Mouse (Mus musculus) cerebellum, adult (tissue): ENCODE measurements at regions not wholly inside any gene's neighbourhood (a gene's known extent, or its start where the extent isn't known, plus 50 kb on each side); places are given as distances from the start of the nearest gene placed in this dataset.

ENCODE experiments used
- ATAC-seq: cut with Nextera tagmentation; 2 replicates; pipeline ENCODE4 v1.9.2; 2017; ENCODE audit warnings: mild to moderate bottlenecking, moderate library complexity, mixed read lengths; ENCODE audit not compliant: insufficient number of reproducible peaks, low FRiP score, low TSS enrichment

DNA sequence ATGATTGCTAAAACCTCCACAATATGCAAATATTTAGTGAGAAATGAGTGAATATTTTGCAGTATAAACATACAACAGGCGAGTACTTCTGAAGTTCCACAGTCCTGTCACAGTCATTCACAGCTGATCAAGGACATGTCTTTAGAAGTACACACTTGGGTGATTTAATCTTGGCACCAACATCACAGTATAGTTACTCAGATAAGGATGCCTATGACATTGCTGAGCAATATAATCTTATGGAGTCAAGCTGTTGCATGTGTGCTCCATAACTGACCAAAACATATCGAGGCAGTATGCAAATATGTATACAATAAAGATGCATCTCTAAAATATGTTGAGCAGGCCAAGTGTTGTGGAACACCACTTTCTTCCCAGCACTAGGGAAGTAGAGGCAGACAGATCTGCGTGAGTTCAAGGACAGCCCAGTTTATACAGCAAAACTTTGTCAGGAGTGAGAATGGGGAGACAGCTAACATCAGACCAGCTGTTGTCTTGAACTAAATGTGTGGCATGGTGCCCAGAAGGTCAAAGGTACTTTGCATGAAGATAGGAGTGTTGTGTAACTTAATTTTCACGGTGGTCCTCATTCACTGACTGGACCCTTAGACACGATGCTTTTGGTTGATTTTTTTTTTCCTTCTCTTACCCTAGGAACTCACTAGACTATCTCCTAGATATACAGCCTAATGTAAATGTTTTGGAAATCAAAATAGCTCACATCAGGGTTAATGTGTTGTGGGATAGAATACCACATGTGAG lies 70.7 kb upstream of the Peli2 start:
- ATAC-seq = no peak

DNA sequence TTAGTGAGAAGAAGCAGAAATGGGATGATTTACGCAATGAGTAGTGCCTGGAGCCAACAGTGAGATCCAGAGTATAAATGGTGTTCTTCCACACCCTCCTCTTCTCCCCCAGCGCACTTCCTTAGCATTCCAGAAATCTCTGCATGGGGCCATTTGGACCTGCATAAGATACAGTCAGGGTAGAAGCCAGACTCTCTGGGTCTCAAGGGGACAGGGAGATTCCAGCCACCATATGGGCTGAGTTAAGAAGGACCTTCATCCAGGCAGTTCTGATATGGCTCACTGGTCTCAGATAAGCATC lies 70.2 kb upstream of the Peli2 start:
- ATAC-seq = no peak

DNA sequence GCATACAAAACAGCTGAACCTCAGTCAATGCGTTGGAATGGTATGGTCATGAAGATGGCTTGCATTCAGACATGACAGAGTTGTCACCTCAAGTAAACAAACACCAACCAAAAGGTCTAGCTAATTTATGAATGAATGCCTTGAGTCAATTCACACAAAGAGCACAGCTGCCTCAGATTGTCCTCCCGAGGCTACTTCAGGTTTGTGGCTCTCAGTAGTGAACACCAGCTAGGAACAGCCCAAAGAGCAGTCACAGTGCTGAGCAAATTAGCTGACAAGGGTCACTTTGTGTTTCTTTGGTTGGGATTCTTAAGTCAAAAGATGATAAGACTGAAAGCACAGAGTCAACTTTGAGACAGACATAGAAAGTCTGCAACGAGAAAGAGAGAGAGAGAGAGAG lies 68.7 kb upstream of the Peli2 start:
- ATAC-seq = no peak

DNA sequence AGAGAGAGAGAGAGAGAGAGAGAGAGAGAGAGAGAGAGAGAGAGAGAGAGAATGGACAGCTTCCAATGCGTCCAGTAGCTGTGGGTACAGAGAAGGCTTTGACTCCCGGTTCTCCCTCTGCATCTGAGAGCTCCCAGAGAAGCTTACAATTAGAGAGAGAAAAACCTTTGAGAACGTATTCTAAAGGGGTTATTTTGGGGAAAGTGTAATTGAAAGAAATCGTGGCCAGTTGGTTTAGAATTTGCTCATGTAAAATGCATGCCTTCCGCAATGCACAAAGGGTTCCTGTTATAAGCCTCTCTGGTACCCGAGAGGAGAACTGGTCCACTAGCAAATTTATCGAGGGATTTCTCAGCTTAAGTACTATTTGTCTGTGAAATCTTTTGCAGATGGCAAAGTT lies 68.2 kb upstream of the Peli2 start:
- no peak for ATAC-seq

DNA sequence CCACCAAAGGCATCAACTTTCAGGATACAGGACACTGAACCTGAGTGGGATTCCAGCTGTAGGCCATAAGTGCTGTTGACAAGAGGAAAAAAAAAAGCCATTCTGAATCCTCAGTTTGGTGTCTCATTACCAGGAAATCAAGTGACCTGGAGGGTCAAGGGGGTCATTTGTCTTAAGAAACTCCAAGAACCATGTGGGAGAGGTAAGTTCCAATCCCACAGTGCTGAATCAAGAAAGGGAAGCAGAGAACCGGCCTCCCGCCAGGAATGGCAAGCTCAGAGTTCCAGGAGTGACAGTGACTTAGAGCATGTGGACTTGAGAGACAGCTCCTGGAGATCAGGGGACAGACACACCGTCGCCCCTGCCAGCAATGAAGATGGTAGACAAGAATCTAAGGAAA lies 67.5 kb upstream of the Peli2 start:
- ATAC-seq = no peak

DNA sequence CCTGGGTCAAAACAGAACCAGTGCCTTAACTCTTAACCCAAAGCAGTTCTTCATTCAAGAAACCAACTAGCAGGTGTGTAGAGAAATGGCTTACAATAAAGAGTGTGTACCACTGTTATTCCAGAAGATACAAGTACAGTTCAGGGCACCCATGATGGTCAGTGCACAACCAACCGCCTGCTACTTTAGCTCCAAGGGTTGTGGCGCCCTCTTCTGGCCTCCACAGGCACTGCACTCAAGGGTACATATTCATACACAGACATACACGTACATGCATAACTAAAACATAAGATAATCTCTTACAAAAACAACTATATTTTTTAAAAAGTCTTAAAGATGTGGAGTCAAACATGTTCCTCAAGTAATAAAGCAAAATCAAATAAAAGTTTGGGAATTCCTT lies 65.9 kb upstream of the Peli2 start:
- ATAC-seq = no peak

DNA sequence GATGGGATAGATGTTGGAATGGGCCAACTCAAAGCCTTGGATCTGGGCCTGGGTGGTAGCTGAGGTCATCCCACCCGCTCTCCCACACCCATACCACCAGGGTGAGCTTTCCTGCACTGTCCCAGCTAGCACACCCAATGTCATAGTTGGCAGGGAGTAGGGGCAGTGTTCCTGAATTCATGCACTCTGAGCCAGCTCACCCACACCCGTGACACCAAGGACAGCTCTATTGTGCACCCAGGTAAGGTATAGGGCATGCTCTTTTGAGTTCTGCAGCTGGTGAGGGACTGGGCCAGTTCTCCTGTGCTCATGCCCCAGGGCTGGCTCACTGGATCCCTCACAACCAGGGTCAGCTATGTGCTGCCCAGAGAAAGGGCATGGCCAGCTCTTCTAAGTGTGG lies 64.8 kb upstream of the Peli2 start:
- no peak for ATAC-seq

DNA sequence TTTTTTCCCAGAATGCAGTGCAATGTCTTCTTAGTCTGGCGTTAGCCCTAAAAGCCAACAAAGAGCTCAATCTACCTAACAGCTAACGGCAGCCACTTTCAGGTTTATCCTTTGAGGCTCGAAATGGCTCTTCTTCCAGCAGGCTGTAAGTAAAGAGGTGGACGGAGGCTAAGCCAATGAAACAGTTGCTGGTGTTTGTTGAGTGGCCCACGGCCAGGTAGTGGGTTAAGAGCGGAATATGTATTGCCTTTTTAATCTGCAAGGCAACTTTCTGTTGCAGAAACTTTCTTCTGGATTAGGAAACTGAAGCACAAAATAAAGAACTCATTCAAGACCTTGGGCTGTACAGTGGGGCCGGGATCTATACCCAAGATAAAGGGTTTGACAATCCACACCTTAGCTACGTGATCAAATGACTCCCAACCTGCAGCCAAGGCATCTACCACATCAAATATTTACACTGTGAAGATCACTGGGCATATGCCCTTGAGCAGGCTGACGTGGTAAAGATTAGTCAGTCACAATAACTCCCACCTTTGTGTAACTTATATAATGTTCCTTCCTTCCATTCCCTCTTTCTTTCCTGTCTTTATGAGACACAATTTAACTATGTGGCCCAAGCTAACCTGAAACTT lies 62.3 kb upstream of the Peli2 start:
- no peak for ATAC-seq

DNA sequence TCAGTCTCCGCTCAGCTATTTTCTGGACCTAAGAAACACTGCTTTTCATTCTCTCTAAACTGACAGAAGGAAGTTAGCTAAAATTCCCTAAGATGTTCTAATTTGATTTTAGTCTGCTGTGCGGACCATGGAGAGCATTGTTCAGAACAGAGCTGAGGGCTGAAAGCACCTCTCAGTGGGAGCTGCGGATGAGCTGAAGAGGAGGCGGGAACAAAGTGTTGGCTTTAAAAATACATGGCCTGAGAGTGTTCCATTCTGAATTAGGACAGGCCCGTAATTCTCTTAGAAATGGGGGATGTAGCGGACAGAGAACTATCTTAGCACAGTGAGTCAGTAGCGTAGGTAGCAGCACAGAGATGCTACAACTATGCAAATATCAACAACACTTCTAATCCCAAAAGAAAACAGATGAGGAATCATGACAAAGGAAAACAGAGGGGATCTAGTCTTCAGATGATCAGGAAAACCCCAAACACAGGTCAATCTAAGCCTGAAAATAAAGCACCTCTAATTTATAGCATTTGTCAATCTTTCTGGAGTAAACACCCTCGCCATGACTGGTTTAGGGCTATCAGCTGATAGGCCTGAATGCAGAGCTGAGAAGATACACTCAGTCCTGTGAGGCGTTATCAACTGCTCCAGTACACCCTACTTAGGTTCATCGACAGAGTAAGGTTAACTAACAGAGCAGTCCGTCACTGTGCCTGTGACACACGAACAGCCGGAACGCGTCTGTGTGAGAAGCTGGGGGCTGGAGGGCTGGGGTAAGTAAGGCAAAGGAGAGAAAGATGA lies 60.8 kb upstream of the Peli2 start:
- no peak for ATAC-seq

DNA sequence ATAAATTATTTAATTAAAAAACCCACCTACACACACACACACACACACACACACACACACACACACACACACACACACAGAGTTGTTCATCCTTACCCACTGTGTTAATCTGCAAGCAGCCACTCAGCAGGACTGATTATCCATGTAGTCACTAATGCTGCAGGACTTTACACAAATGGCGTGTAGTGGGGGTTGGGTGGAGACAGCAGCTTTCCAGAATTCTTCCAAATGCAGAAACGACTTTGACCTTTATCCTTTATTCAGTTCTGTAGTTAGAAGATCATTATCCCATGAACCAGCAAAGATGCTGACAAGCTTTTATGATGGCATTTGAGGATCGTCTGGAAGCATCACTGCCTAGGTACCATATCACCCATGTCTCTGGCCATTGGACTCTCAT lies 52.0 kb upstream of the Peli2 start:
- ATAC-seq = no peak
